Mouse (Mus musculus) limb, embryonic 14.5 days (tissue): ENCODE data around the gene Pxylp1. TPM values are rescaled to one million over a fixed set of nuclear protein-coding genes. Genes with fewer than 3 reads are reported as not detected.

Experiments
- ATAC-seq: fragments of 200-750 bp; cut with Nextera tagmentation; 2 replicates; pipeline ENCODE4 v1.8.0; 2017; ENCODE audit warnings: low read depth, moderate number of reproducible peaks, moderate TSS enrichment; ENCODE audit not compliant: low FRiP score
- DNase-seq: peaks from one replicate; pipeline ENCODE4 v3.0.0-alpha.2; 2015; ENCODE audit warnings: low spot score
- H3K27ac ChIP-seq: fragments of 300-500 bp; sonication (generic); replicated peaks from 2 replicates; pipeline ENCODE4 v1.5.1; 2014; ENCODE audit warnings: low read depth, mild to moderate bottlenecking, low read length, moderate library complexity, mixed read lengths
- H3K27me3 ChIP-seq: fragments of 300-500 bp; sonication (generic); 2 replicates; pipeline ENCODE4 v1.6.1; 2014; ENCODE audit warnings: low read length, mixed read lengths; ENCODE audit not compliant: control insufficient read depth, insufficient read depth
- H3K36me3 ChIP-seq: fragments of 300-500 bp; sonication (generic); 2 replicates; pipeline ENCODE4 v1.6.1; 2014; ENCODE audit warnings: mild to moderate bottlenecking, low read length, moderate library complexity, mixed read lengths; ENCODE audit not compliant: control insufficient read depth, insufficient read depth
- H3K4me1 ChIP-seq: fragments of 300-500 bp; sonication (generic); 2 replicates; pipeline ENCODE4 v1.6.1; 2014; ENCODE audit warnings: antibody characterized with exemption, low read length, mixed read lengths; ENCODE audit not compliant: control insufficient read depth, insufficient read depth
- H3K4me2 ChIP-seq: fragments of 300-500 bp; sonication (generic); replicated peaks from 2 replicates; pipeline ENCODE4 v1.6.1; 2014; ENCODE audit warnings: low read depth, mild to moderate bottlenecking, low read length, moderate library complexity; ENCODE audit not compliant: severe bottlenecking
- H3K4me3 ChIP-seq: fragments of 300-500 bp; sonication (generic); replicated peaks from 2 replicates; pipeline ENCODE4 v1.5.1; 2014; ENCODE audit warnings: low read length
- H3K9ac ChIP-seq: fragments of 300-500 bp; sonication (generic); 2 replicates; pipeline ENCODE4 v1.6.1; 2014; ENCODE audit warnings: mild to moderate bottlenecking, low read depth, low read length, moderate library complexity; ENCODE audit not compliant: severe bottlenecking
- H3K9me3 ChIP-seq: fragments of 300-500 bp; sonication (generic); 2 replicates; pipeline ENCODE4 v1.6.1; 2016; ENCODE audit warnings: low read length; ENCODE audit not compliant: control insufficient read depth
- POLR2A ChIP-seq: fragments of 200-500 bp; IDR thresholded peaks from 2 replicates; pipeline ENCODE4 v1.8.0; 2012; ENCODE audit warnings: inconsistent platforms, mild to moderate bottlenecking, moderate library complexity, borderline replicate concordance; ENCODE audit not compliant: insufficient read depth, insufficient read length; ENCODE audit errors: extremely low read depth
- WGBS: fragments of 180-500 bp; shearing (Covaris S2); extraction: QIAGEN DNeasy Blood & Tissue Kit; methylation state at CpG from one replicate; pipeline ENCODE4 v1.1.7; 2014; 5-methylcytosine and 5-hydroxymethylcytosine counted together
- polyA plus RNA-seq, 2 experiments: library from polyadenylated mRNA; depleted of rRNA in 1 of 2; stranded (reverse) in 1 of 2; unstranded in 1 of 2; fragments of >200 nt; fragmentation: Nextera tagmentation in 1 of 2; extraction: Ambion mirVana in 1 of 2; gene quantifications; 2 replicates each; pipeline versions ENCODE4 v1.2.1 to v1.2.3; 2012 to 2014

The Pxylp1 gene
- polyA plus RNA-seq, 2 experiments: 26.0 to 29.3 TPM

GRCm38 (mm10) chr9:96867165-96867564, 25.3 kb downstream of the Pxylp1 start:
- 70% methylated on average over 7 of the region's 7 CpGs for WGBS
- TF ChIP-seq POLR2A: no peak
- Histone ChIP-seq H3K36me3 (no peaks in the 10 kb centered on the region), H3K4me2 (no peak overlapping the region), H3K27ac (no peak overlapping the region), H3K4me1 (no peaks in the 10 kb centered on the region; the same call in 1 of the 2 replicates), H3K27me3 (no peaks in the 10 kb centered on the region), H3K9ac (no peak overlapping the region), H3K4me3 (no peak overlapping the region), H3K9me3 (no peaks in the 10 kb centered on the region)
- no peak for DNase-seq
- ATAC-seq: no peak

- no peak overlapping the region for H3K27ac ChIP-seq
- no peaks in the 10 kb centered on the region for H3K9me3 ChIP-seq
- H3K36me3 ChIP-seq: no peaks in the 10 kb centered on the region
- no peak overlapping the region for H3K4me2 ChIP-seq
- ATAC-seq: no peak
- no peaks in the 10 kb centered on the region for H3K27me3 ChIP-seq
- no peak overlapping the region for H3K4me3 ChIP-seq
- DNase-seq: no peak
- H3K4me1 ChIP-seq: peaks cover 3% of the 10 kb centered on the region; the same call in 1 of the 2 replicates
- H3K9ac ChIP-seq: no peak overlapping the region
- no peak for TF ChIP-seq POLR2A
- WGBS: 94% methylated on average over 5 of the region's 5 CpGs
Observed at GRCm38 (mm10) chr9:96866196-96866595, 26.3 kb downstream of the Pxylp1 start.

GRCm38 (mm10) chr9:96865473-96866050, 26.9 kb downstream of the Pxylp1 start:
- 70% methylated on average over 16 of the region's 16 CpGs for WGBS
- H3K27me3 ChIP-seq: no peaks in the 10 kb centered on the region
- H3K4me1 ChIP-seq: peaks cover 9% of the 10 kb centered on the region; the same call in 1 of the 2 replicates
- ATAC-seq: no peak
- DNase-seq: no peak
- no peaks in the 10 kb centered on the region for H3K36me3 ChIP-seq
- H3K9me3 ChIP-seq: no peaks in the 10 kb centered on the region
- no peak overlapping the region for H3K4me3 ChIP-seq
- H3K9ac ChIP-seq: no peak overlapping the region
- H3K4me2 ChIP-seq: no peak overlapping the region
- H3K27ac ChIP-seq: no peak overlapping the region
- no peak for TF ChIP-seq POLR2A

GRCm38 (mm10) chr9:96863539-96863938, 28.9 kb downstream of the Pxylp1 start:
- 59% methylated on average over 3 of the region's 3 CpGs for WGBS
- H3K4me2 ChIP-seq: no peak overlapping the region
- H3K27me3 ChIP-seq: no peaks in the 10 kb centered on the region
- no peak for TF ChIP-seq POLR2A
- DNase-seq (no peak), ATAC-seq (no peak)
- H3K36me3 ChIP-seq: no peaks in the 10 kb centered on the region
- no peak overlapping the region for H3K4me3 ChIP-seq
- H3K9me3 ChIP-seq: no peaks in the 10 kb centered on the region
- no peak overlapping the region for H3K27ac ChIP-seq
- peaks cover 10% of the 10 kb centered on the region; the same call in 1 of the 2 replicates for H3K4me1 ChIP-seq
- no peak overlapping the region for H3K9ac ChIP-seq

GRCm38 (mm10) chr9:96862836-96863235, 29.6 kb downstream of the Pxylp1 start:
- Histone ChIP-seq H3K4me1 (peaks cover 10% of the 10 kb centered on the region; the same call in 1 of the 2 replicates), H3K9me3 (no peaks in the 10 kb centered on the region), H3K4me2 (no peak overlapping the region), H3K27ac (no peak overlapping the region), H3K27me3 (no peaks in the 10 kb centered on the region), H3K36me3 (no peaks in the 10 kb centered on the region), H3K4me3 (no peak overlapping the region), H3K9ac (no peak overlapping the region)
- ATAC-seq (no peak), DNase-seq (no peak)
- WGBS: 54% methylated on average over 4 of the region's 4 CpGs
- no peak for TF ChIP-seq POLR2A
